Mouse (Mus musculus) layer of hippocampus, postnatal 36 days (tissue): ENCODE measurements around the gene Fbxw24. TPM values are rescaled to one million over a fixed set of nuclear protein-coding genes. Genes with fewer than 3 reads are reported as not detected.
"Not testable (repeated sequence)": the region's sequence is repeated elsewhere in the genome, so short reads cannot be mapped to it uniquely, and the experiment has no call there.

Experiments
- DNase-seq, 2 experiments: peaks; one replicate each; pipeline ENCODE4 v3.0.0; 2022
- total RNA-seq, 2 experiments: library from RNA; stranded (reverse); gene quantifications; 2 replicates each; pipeline ENCODE4 v1.2.3; 2021

Gene Fbxw24
- total RNA-seq: not detected

DNA sequence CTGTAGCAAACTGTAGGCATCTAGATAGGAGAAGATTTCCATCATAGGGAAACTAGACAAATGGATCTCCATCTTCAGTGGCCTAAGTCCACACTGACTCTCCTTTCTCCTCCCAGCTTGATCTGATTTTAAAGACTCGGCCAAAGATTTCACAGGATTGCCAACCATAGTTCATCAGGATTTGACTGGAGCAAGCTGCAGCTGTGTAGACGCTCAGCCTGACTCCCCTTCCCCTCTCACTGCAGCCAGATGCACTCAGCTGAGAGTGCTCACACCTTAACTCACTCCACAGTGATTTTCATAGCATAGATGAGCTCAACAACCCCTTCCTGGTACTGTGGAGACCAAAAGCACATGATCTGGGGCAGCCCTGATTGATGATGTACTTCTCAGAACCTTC is at the start of gene Fbxw24:
TSS of gene Fbxw24 (minus strand) at position 101 of the 400 bp plus-strand sequence.
- not testable (repeated sequence) for DNase-seq

DNA sequence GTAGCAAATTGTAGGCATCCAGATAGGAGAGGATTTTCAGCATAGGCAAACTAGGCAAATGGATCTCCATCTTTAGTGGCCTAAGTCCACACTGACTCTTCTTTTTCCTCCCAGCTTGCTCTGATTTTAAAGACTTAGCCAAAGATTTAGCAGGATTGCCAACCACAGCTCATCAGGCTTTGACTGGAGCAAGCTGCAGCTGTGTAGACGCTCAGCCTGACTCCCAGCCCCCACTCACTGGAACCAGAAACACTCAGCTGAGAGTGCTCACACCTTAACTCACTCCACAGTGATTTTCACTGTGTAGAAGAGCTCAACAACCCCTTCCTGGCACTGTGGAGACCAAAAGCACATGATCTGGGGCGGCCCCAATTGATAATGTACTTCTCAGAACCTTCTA is 38.7 kb upstream of the Fbxw24 start, which contains the start of gene Fbxw25:
TSS of gene Fbxw25 (minus strand) at position 101 of the 400 bp plus-strand sequence.
- DNase-seq: not testable (repeated sequence)

DNA sequence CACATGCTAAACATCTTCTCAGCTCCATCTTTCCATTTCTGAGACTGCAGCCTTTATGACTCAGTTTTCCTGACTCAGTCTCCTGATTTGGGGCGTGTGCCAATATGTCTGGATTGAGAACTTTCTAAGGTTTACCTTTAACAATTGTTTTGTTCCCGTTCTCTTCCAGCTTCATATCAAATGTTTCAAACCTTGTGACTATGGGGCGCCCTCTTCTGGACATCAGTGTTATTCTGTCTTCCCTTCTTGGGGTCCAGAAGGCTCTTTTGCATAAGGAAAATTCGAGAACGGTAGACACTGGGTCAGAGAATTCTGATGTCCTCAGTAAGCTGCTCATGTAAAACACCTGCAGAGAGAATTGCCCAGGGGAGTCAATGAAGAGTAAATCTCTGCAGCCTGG is 19.0 kb downstream of the Fbxw24 start:
- peak; percentile 4 to 14 for DNase-seq

DNA sequence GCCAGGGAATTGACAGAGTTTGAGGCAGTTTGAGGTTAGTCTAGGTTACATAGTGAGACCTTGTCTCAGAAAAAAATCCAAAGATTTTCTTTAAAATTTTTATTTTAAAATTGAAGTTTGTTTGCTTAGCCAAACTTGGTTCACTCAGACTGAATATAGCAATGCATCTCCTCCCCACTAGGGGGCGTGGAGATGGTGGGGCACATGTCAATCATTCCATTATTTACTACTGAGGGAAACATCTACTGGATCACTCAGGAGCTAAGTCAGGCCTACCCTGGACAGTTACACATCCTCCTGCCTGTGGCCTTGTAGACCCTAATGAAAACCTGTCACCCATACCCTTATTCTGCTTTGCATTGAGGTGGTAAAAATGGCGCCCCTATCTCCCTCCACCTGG is 23.7 kb downstream of the Fbxw24 start:
- DNase-seq: not testable (repeated sequence)

DNA sequence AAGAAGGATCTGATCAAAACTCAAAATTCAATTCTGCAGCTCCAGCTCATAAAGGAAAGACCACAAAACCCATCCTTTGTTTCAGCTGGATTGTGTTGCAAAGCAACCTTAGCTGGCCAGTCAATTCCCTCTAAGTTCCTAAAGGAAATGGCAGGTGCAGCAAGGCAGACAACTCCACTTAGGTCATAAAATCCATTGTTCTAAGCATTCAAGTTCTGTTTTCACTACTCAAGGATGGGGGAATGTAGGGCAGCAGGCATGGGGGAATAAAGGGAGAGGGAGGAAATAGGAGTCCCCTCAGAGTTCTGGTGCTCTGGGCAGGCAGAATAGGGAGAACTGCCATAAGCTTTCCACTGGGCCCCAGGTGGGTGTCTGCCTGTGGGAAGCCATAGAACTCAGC is 28.6 kb downstream of the Fbxw24 start:
- DNase-seq: no peak

DNA sequence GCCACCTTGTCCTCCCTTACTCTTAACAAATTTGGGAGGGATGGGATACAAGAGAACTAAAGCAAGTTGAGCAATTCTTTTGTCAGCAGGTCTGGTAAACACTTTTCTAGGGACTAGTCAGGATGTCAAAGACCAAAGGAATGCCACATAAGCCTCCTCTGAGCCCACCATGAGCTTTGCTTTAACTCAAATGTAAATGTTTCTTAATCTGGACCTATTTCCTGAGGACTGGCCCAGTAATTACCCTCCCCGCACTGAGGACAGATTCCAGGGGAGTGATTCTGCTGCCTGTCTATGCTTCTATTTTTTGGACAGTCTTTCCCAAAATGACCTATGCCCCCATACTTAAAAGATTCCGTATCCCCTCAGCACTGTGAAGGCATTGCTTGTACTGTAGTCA is 31.0 kb downstream of the Fbxw24 start:
- no peak for DNase-seq

DNA sequence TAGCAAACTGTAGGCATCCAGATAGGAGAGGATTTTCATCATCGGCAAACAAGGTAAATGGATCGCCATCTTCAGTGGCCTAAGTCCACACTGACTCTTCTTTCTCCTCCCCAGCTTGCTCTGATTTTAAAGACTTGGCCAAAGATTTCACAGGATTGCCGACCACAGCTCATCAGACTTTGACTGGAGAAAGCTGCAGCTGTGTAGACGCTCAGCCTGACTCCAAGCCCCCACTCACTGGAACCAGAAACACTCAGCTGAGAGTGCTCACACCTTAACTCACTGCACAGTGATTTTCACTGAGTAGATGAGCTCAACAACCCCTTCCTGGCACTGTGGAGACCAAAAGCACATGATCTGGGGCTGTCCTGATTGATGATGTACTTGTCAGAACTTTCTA is 57.7 kb downstream of the Fbxw24 start, which contains the start of gene Fbxw15:
TSS of gene Fbxw15 (minus strand) at position 101 of the 400 bp plus-strand sequence.
- not testable (repeated sequence) for DNase-seq

DNA sequence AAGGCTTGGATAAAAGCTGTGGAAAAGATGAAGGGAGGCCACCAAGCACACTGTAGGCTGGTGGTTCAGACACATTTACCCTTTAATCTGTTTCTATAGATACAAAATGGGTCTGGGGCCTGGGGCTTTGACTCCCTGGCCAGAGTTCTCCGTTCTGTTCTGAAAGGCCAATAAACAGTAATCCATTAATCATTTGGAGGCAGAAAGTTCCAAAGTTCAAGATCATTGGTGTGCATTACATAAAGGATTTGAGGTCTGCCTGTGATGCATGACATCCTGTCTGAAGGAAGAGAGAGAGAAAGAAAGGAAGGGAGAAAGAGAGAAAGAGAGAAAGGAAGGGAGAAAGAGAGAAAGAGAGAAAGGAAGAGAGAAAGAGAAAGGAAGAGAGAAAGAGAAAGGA is 60.3 kb downstream of the Fbxw24 start:
- DNase-seq: no peak

DNA sequence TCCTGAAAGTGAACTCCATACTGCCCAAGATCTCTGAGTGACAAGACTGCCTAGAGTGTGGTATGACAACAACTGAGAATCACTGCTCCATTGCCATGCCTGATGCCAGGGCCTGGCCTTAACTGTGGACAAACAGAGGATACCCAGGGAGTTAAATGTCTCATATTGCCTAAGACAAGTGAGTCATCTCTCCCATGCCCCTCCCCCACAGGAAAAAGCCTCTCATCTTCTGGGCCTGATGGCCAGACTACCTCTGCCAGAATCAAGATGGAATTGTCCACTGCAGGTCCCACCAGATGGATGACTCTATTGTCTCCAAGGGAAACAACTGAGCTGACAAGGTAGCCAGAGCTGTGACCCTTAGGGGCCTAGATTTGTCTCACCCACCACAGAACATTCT is 63.8 kb downstream of the Fbxw24 start:
- DNase-seq: not testable (repeated sequence)

DNA sequence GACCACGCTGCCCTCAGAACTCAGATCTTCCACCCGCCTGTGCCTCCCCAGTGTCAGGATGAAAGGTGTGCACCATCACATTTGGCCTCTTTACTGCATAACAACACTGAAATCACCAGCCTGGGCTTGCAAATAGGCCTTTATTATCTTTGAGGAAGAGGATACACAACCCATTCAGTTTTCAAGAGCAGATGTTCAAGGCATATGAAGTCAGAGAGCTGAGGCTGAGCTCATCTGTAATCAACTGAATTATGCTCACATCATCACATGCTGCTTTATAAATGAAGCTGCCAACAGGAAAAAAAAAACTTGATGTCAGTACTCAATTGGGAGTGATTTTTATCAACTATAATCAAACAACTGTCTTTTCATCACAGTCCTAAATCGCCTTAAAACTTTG is 73.4 kb downstream of the Fbxw24 start:
- peak in 1 of 2 experiments; percentile 11 for DNase-seq

Other genes with a start within 250 kb of the Fbxw24 start
- gene Fbxw22, start 221.8 kb downstream of the Fbxw24 start, total RNA-seq: not detected
- gene Fbxw16, start 176.9 kb downstream of the Fbxw24 start, total RNA-seq: not detected
- gene Fbxw19, start 130.2 kb downstream of the Fbxw24 start, total RNA-seq: not detected
- not detected for gene Fbxw15, start 57.8 kb downstream of the Fbxw24 start, total RNA-seq
- not detected for gene Fbxw25, start 38.6 kb upstream of the Fbxw24 start, total RNA-seq
- gene Fbxw18, start 76.6 kb upstream of the Fbxw24 start, total RNA-seq: not detected
- not detected for gene Fbxw26, start 120.0 kb upstream of the Fbxw24 start, total RNA-seq
- not detected for gene Fbxw27, start 164.6 kb upstream of the Fbxw24 start, total RNA-seq
- 10 to 100 TPM; 60.4 to 73.2 TPM for gene Spink8, start 186.2 kb upstream of the Fbxw24 start, total RNA-seq
- 10 to 100 TPM in 1 of 2 experiments, 1 to 10 TPM in 1; 8.3 to 10.1 TPM for gene Nme6, start 206.7 kb upstream of the Fbxw24 start, total RNA-seq
- gene Camp, start 223.6 kb upstream of the Fbxw24 start, total RNA-seq: not detected
- gene Cdc25a, start 249.5 kb upstream of the Fbxw24 start, total RNA-seq: 1 to 10 TPM; 4.4 to 5.0 TPM